Mouse (Mus musculus) cerebellum, adult 2 months (tissue): ENCODE data around the gene Rabac1. TPM values are rescaled to one million over a fixed set of nuclear protein-coding genes. Genes with fewer than 3 reads are reported as not detected.

ENCODE experiments used
- DNase-seq, 2 experiments: peaks; one replicate each; pipeline ENCODE4 v3.0.0; 2021
- H3K27ac ChIP-seq: fragments of 200-500 bp; 2 replicates; pipeline ENCODE4 v1.5.1; 2012; ENCODE audit warnings: low read length, control low read depth, inconsistent platforms; ENCODE audit not compliant: insufficient read depth
- H3K27me3 ChIP-seq: fragments of 200-500 bp; 2 replicates; pipeline ENCODE4 v1.6.1; 2012; ENCODE audit warnings: inconsistent platforms, mild to moderate bottlenecking, low read length, moderate library complexity; ENCODE audit not compliant: control insufficient read depth, insufficient read depth
- H3K4me1 ChIP-seq: fragments of 200-500 bp; 2 replicates; pipeline ENCODE4 v1.6.1; 2011; ENCODE audit warnings: low read length; ENCODE audit not compliant: control insufficient read depth, insufficient read depth
- H3K4me3 ChIP-seq: fragments of 200-500 bp; replicated peaks from 2 replicates; pipeline ENCODE3; 2011; ENCODE audit warnings: mild to moderate bottlenecking, low read depth, low read length, control low read depth; ENCODE audit not compliant: insufficient read depth
- CTCF ChIP-seq: fragments of 200-500 bp; IDR thresholded peaks from 2 replicates; pipeline ENCODE4 v1.5.1; 2011; ENCODE audit warnings: low read depth, mild to moderate bottlenecking, control low read depth, low read length, moderate library complexity, borderline replicate concordance; ENCODE audit not compliant: insufficient read depth
- POLR2A ChIP-seq: fragments of 200-500 bp; IDR thresholded peaks from 2 replicates; pipeline ENCODE4 v1.6.1; 2011; ENCODE audit warnings: low read length, control low read depth, borderline replicate concordance; ENCODE audit not compliant: insufficient read depth
- whole genome bisulfite sequencing: fragments of 180-500 bp; shearing (Covaris S2); methylation state at CpG from one replicate; pipeline ENCODE4 v1.1.7; 2018; 5-methylcytosine and 5-hydroxymethylcytosine counted together
- polyA plus RNA-seq: library from polyadenylated mRNA; depleted of rRNA; stranded (reverse); fragments of >200 nt; gene quantifications from 2 replicates; pipeline ENCODE4 v1.2.3, GENCODE M21; 2012

Gene Rabac1
- polyA plus RNA-seq, 1 experiment: 648 TPM

GRCm38 (mm10) chr7:25006586-25007364 is 34.2 kb upstream of the Rabac1 start:
- Histone ChIP-seq H3K4me3 (no peak overlapping the region), H3K27me3 (no peaks in the 10 kb centered on the region), H3K27ac (no peak overlapping the region), H3K4me1 (peaks cover 28% of the 10 kb centered on the region)
- 77% methylated on average over 12 of the region's 12 CpGs for WGBS
- no peak for TF ChIP-seq CTCF
- no peak for TF ChIP-seq POLR2A
- no peak for DNase-seq

GRCm38 (mm10) chr7:25006171-25006570 is 33.6 kb upstream of the Rabac1 start:
- Histone ChIP-seq H3K4me3 (peak overlapping the region; percentile 78), H3K27ac (peak overlapping the region; percentile 69), H3K4me1 (peaks cover 28% of the 10 kb centered on the region), H3K27me3 (no peaks in the 10 kb centered on the region)
- DNase-seq: no peak
- 57% methylated on average over 3 of the region's 3 CpGs for WGBS
- TF ChIP-seq CTCF: no peak
- TF ChIP-seq POLR2A: no peak

GRCm38 (mm10) chr7:25005421-25006065 is 33.0 kb upstream of the Rabac1 start, which contains the start of gene Atp1a3:
TSS of gene Atp1a3 (minus strand) at chr7:25005958.
- under 1% methylated on average over 54 of the region's 54 CpGs for WGBS
- peak; percentile 89 to 95 for DNase-seq
- Histone ChIP-seq H3K27ac (peak within 1 kb of the TSS; percentile 84), H3K4me3 (peak within 1 kb of the TSS; percentile 78), H3K4me1 (peaks cover 28% of the 10 kb centered on the region), H3K27me3 (no peaks in the 10 kb centered on the region)
- peak; percentile 88 for TF ChIP-seq POLR2A
- TF ChIP-seq CTCF: no peak

GRCm38 (mm10) chr7:25004806-25005205 is 32.3 kb upstream of the Rabac1 start:
- H3K27me3 ChIP-seq: no peaks in the 10 kb centered on the region
- 9% methylated on average over 7 of the region's 9 CpGs for WGBS
- DNase-seq: peak in 1 of 2 experiments; percentile 53
- peak overlapping the region; percentile 84; the same call in 1 of the 2 replicates for H3K27ac ChIP-seq
- H3K4me3 ChIP-seq: peak overlapping the region; percentile 78
- H3K4me1 ChIP-seq: peaks cover 28% of the 10 kb centered on the region
- TF ChIP-seq POLR2A (no peak), CTCF (no peak)

- Histone ChIP-seq H3K27ac (peak overlapping the region; percentile 36), H3K4me3 (peak overlapping the region; percentile 78), H3K27me3 (no peaks in the 10 kb centered on the region), H3K4me1 (peaks cover 28% of the 10 kb centered on the region)
- no peak for TF ChIP-seq POLR2A
- TF ChIP-seq CTCF: no peak
- WGBS: 9% methylated on average over 8 of the region's 8 CpGs
- peak; percentile 64 to 68 for DNase-seq
Observed at GRCm38 (mm10) chr7:25003820-25004388, 31.4 kb upstream of the Rabac1 start.

- WGBS: 3% methylated on average over 11 of the region's 11 CpGs
- no peak for TF ChIP-seq CTCF
- TF ChIP-seq POLR2A: 0 out of 2 replicates have a peak, but pooled peaks have one; percentile 3
- H3K4me3 ChIP-seq: peak overlapping the region; percentile 78
- peaks cover 28% of the 10 kb centered on the region for H3K4me1 ChIP-seq
- DNase-seq: peak; percentile 49 to 63
- H3K27me3 ChIP-seq: no peaks in the 10 kb centered on the region
- H3K27ac ChIP-seq: peak overlapping the region; percentile 36
Observed at GRCm38 (mm10) chr7:25003291-25003690, 30.7 kb upstream of the Rabac1 start.

- TF ChIP-seq CTCF: no peak
- TF ChIP-seq POLR2A: no peak
- no peak overlapping the region for H3K27ac ChIP-seq
- DNase-seq: peak in 1 of 2 experiments; percentile 15
- no peaks in the 10 kb centered on the region for H3K27me3 ChIP-seq
- WGBS: 73% methylated on average over 12 of the region's 12 CpGs
- peaks cover 5% of the 10 kb centered on the region for H3K4me1 ChIP-seq
- H3K4me3 ChIP-seq: no peak overlapping the region
Observed at GRCm38 (mm10) chr7:25000711-25001110, 28.2 kb upstream of the Rabac1 start.
